Mouse (Mus musculus): ENCODE data around the gene Cdk5rap1. TPM values are rescaled to one million over a fixed set of nuclear protein-coding genes. Genes with fewer than 3 reads are reported as not detected.
"Not testable (repeated sequence)": the region's sequence is repeated elsewhere in the genome, so short reads cannot be mapped to it uniquely, and the experiment has no call there.

Gene Cdk5rap1
- polyA plus RNA-seq, 1 experiment from 2014 or later = 16.2 TPM

DNA sequence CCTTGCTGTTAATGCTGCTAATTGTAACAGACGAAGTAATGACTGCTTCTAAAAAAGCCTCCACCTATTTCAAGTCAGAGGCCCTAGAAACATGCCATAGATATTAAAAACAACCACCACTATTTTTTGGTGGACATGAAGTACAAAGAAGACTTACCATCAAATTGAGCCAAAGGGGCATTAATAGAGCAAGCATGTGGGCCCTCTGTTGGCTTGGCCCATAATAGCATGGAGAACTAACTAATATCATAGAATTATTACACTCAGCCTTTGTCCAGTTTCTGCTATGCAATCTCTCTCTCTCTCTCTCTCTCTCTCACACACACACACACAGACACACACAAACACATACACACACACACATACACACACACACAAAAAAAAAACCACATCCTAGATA is 80.0 kb downstream of the Cdk5rap1 start:
- 78% methylated on average over 1 of the region's 1 CpGs for WGBS
- H3K9me3 ChIP-seq (ENCODE audit: control insufficient read depth, low read length) = no peaks in the 10 kb centered on the region
- H3K4me2 ChIP-seq (ENCODE audit: low read length) = no peak overlapping the region
- H3K9ac ChIP-seq (replicated peaks; ENCODE audit: low read depth, low read length) = no peak overlapping the region
- H3K27ac ChIP-seq (ENCODE audit: low read length) = no peak overlapping the region
- ATAC-seq = no peak
- no peaks in the 10 kb centered on the region for H3K36me3 ChIP-seq (ENCODE audit: control insufficient read depth, insufficient read depth)
- no peaks in the 10 kb centered on the region for H3K4me1 ChIP-seq (replicated peaks; ENCODE audit: control insufficient read depth, insufficient read depth, low read length)
- no peak overlapping the region for H3K4me3 ChIP-seq (replicated peaks; ENCODE audit: low read length)
- no peaks in the 10 kb centered on the region for H3K27me3 ChIP-seq (replicated peaks; ENCODE audit: control insufficient read depth, insufficient read depth, low read length)

DNA sequence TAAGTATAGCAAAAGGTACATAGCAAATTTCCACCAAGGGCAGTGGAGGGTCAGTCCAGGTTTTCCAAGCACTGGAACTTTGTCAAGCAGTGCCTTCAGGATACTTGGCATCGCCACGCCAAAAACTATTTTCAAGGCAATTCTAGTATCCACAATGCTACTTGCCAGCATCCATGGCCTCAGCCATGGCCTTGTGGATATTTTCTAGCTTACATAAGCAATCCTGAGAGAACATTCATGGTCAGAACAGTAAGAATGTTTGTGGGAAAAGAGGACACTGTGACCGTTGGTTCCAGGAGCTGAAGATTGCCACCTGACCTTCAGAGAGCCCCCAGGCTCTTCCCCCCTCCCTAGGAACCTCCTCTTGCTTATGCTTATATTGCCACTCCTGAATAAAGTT is 80.9 kb downstream of the Cdk5rap1 start:
- ATAC-seq; H3K9ac ChIP-seq (replicated peaks; ENCODE audit: low read depth, low read length); H3K27ac ChIP-seq (ENCODE audit: low read length); H3K36me3 ChIP-seq (ENCODE audit: control insufficient read depth, insufficient read depth); H3K4me3 ChIP-seq (replicated peaks; ENCODE audit: low read length); H3K4me2 ChIP-seq (ENCODE audit: low read length); H3K9me3 ChIP-seq (ENCODE audit: control insufficient read depth, low read length); H3K4me1 ChIP-seq (replicated peaks; ENCODE audit: control insufficient read depth, insufficient read depth, low read length); H3K27me3 ChIP-seq (replicated peaks; ENCODE audit: control insufficient read depth, insufficient read depth, low read length): not testable (repeated sequence)
- WGBS = 88% methylated on average over 3 of the region's 3 CpGs

Other genes starting within 250 kb of the Cdk5rap1 start
- gene Bpifa3, start 242.7 kb downstream of the Cdk5rap1 start, polyA plus RNA-seq (2015; fragmentation: Nextera tagmentation; extraction: Ambion mirVana) = not detected in 2 replicates
- gene Bpifa1, start 230.1 kb downstream of the Cdk5rap1 start, polyA plus RNA-seq (2015; fragmentation: Nextera tagmentation; extraction: Ambion mirVana) = 19.8 TPM in 1 of 2 replicates, not detected in the other
- gene Bpifa5, start 210.4 kb downstream of the Cdk5rap1 start, polyA plus RNA-seq (2015; fragmentation: Nextera tagmentation; extraction: Ambion mirVana) = not detected in 2 replicates
- gene Bpifb1, start 182.2 kb downstream of the Cdk5rap1 start, polyA plus RNA-seq (2015; fragmentation: Nextera tagmentation; extraction: Ambion mirVana) = 0.20 and 0.34 TPM in 2 replicates
- gene Bpifb5, start 149.3 kb downstream of the Cdk5rap1 start, polyA plus RNA-seq (2015; fragmentation: Nextera tagmentation; extraction: Ambion mirVana) = 0.13 and 0.20 TPM in 2 replicates
- not detected in 2 replicates for gene Bpifb9a, start 115.2 kb downstream of the Cdk5rap1 start, polyA plus RNA-seq (2015; fragmentation: Nextera tagmentation; extraction: Ambion mirVana)
- 0.39 TPM in 1 of 2 replicates, not detected in the other for gene Bpifb9b, start 65.8 kb downstream of the Cdk5rap1 start, polyA plus RNA-seq (2015; fragmentation: Nextera tagmentation; extraction: Ambion mirVana)
- gene Snta1, start 35.1 kb upstream of the Cdk5rap1 start, polyA plus RNA-seq (2015; fragmentation: Nextera tagmentation; extraction: Ambion mirVana) = 10.0 and 10.4 TPM in 2 replicates
- 73.3 and 83.6 TPM in 2 replicates for gene Cbfa2t2, start 63.5 kb upstream of the Cdk5rap1 start, polyA plus RNA-seq (2015; fragmentation: Nextera tagmentation; extraction: Ambion mirVana)
- gene 1700003F12Rik, start 174.1 kb upstream of the Cdk5rap1 start, polyA plus RNA-seq (2015; fragmentation: Nextera tagmentation; extraction: Ambion mirVana) = 1.9 and 2.9 TPM in 2 replicates
- gene Actl10, start 178.8 kb upstream of the Cdk5rap1 start, polyA plus RNA-seq (2015; fragmentation: Nextera tagmentation; extraction: Ambion mirVana) = 0.37 and 0.86 TPM in 2 replicates
- 22.0 and 27.1 TPM in 2 replicates for gene Necab3, start 185.9 kb upstream of the Cdk5rap1 start, polyA plus RNA-seq (2015; fragmentation: Nextera tagmentation; extraction: Ambion mirVana)
- gene E2f1, start 196.9 kb upstream of the Cdk5rap1 start, polyA plus RNA-seq (2015; fragmentation: Nextera tagmentation; extraction: Ambion mirVana) = 10.8 and 12.1 TPM in 2 replicates
- 12.0 and 14.8 TPM in 2 replicates for gene Pxmp4, start 230.7 kb upstream of the Cdk5rap1 start, polyA plus RNA-seq (2015; fragmentation: Nextera tagmentation; extraction: Ambion mirVana)
- gene Zfp341, start 240.3 kb upstream of the Cdk5rap1 start, polyA plus RNA-seq (2015; fragmentation: Nextera tagmentation; extraction: Ambion mirVana) = 2.6 and 3.3 TPM in 2 replicates
- gene 4930519P11Rik, start 240.4 kb upstream of the Cdk5rap1 start, polyA plus RNA-seq (2015; fragmentation: Nextera tagmentation; extraction: Ambion mirVana) = not detected in 2 replicates